Mouse (Mus musculus): ENCODE data around the gene Tcp11l2.

DNA sequence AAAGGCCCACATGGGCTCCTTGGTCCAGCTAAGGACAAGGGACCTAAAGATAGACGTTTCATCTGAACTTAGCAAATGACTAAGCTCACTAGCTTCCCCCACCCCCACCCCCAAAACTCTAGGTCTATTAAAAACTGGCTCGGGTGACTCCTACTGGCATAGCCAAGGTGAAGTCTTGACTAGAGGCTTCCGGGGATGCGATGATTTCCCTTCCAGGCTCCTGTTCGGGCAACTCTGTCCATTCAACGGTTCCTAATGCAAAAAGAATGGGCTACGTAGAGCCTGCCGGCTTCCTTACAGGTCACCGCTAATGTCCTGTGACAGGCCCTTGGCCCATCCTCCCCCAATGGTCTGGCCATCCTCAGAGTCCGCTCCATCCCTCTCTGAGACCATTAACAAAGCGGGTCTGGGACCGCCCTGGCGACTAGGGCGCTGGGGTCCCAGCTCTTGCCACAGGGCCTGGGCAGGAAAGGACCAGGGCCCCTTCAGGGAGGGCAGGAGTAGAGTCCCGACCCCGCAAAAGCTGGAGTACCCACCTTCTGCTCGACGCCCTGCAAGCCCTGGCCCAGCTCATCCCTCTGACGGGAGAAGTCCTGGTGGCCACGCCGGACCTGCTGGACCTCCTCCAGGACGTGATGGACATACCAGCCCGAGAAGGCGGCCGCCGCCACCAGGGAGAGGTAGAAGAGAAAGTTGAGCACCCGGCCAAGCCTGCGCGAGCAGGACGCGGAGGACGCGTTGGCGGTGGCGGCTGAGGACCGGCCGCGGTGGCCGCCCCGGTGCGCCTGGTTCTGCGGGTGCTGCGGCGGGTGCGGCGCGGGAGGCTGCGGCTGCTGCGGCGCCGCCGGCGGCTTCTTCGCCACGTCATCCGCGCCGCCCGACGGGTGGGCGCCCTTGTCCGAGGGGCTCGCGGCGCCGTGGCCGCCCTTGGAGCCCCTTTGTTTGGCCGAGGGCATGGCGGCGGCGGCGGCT is 43.2 kb upstream of the Tcp11l2 start:
- TF ChIP-seq EP300 (IDR thresholded peaks at IDR 0.05; ENCODE audit: low read depth), result no peak
- no peak for TF ChIP-seq CTCF (IDR thresholded peaks at IDR 0.05; ENCODE audit: low read depth)

Data from liver, postnatal 0 days (tissue).